In genomic region chr2:72023791-72024190, GRCm38 (mm10) we compare ENCODE assay signal across 23 mouse cellular contexts. TPM values are rescaled to one million over a fixed set of nuclear protein-coding genes. Genes with fewer than 3 reads are reported as not detected.
DNase-seq lines count a peak whose midpoint lies in the region; ATAC-seq lines count a peak whose summit lies in the region.
"Had no signal": no experiment of that assay in that cellular context is flagged by ENCODE, and none has a peak within 500 bp of the region (broad histone marks: within the 10 kb centered on the region; RNA-seq: fewer than 3 reads in every experiment).

No protein-coding gene starts in this region.

- DNase-seq in heart, adult 11 months: peak; percentile 52
- peak; percentile 8 for DNase-seq in 416B (ENCODE audit: low read depth)
- peak; percentile 16 for DNase-seq in large intestine, adult 2 months (ENCODE audit: low read depth, low spot score)
- no peak for DNase-seq in kidney, postnatal 25 days
- DNase-seq in retina, postnatal 1 day: no peak
- DNase-seq: adrenal gland, adult 8-10 months; adrenal gland, postnatal 14 days; adrenal gland, postnatal 36 days; B cell, adult 2 months; cerebellum, adult 11-12 months; cerebellum, adult 8-10 months; cerebellum, adult 9-11 months; cerebellum, postnatal 25 days had no signal

- H3K4me1 ChIP-seq in heart, embryonic 11.5 days (ENCODE audit: control insufficient read depth, insufficient read depth, low read length): no peaks in the 10 kb centered on the region
- H3K4me1 ChIP-seq: embryonic facial prominence, embryonic 10.5 days; embryonic facial prominence, embryonic 12.5 days had no signal

- no peak overlapping the region for H3K9ac ChIP-seq in heart, embryonic 11.5 days (ENCODE audit: low read depth, low read length)
- H3K9ac ChIP-seq: embryonic facial prominence, embryonic 12.5 days; forebrain, embryonic 13.5 days had no signal

- 87% methylated on average over 5 of the region's 5 CpGs for WGBS in heart, embryonic 11.5 days (ENCODE audit: insufficient replicate concordance)
- WGBS in large intestine, adult 2 months: 47% methylated on average over 5 of the region's 5 CpGs

- no peak overlapping the region for H3K27ac ChIP-seq in heart, embryonic 11.5 days (ENCODE audit: low read depth, low read length)
- H3K27ac ChIP-seq: embryonic facial prominence, embryonic 10.5 days; embryonic facial prominence, embryonic 12.5 days; forebrain, embryonic 13.5 days had no signal

- H3K27me3 ChIP-seq in heart, embryonic 11.5 days (ENCODE audit: control insufficient read depth, insufficient read depth, low read length): no peaks in the 10 kb centered on the region
- H3K27me3 ChIP-seq: CH12.LX; embryonic facial prominence, embryonic 12.5 days; forebrain, embryonic 13.5 days; Patski had no signal

- H3K4me2 ChIP-seq in heart, embryonic 11.5 days: no peak overlapping the region
- H3K4me2 ChIP-seq: embryonic facial prominence, embryonic 12.5 days; forebrain, embryonic 13.5 days had no signal

- no peaks in the 10 kb centered on the region for H3K36me3 ChIP-seq in heart, embryonic 11.5 days (ENCODE audit: control insufficient read depth, insufficient read depth, low read length)
- H3K36me3 ChIP-seq: embryonic facial prominence, embryonic 10.5 days; embryonic facial prominence, embryonic 12.5 days; G1E had no signal

- no peak for ATAC-seq in heart, embryonic 11.5 days (replicated peaks; ENCODE audit: insufficient number of reproducible peaks, low FRiP score, low TSS enrichment)
- ATAC-seq: activated CD4-positive, CD25-positive, alpha-beta regulatory T cell, adult 4 months; CD4-positive, CD25-positive, alpha-beta regulatory T cell, adult 4 months; forebrain, embryonic 13.5 days; forebrain, embryonic 16.5 days; Patski had no signal

- H3K9me3 ChIP-seq in heart, embryonic 11.5 days (replicated peaks; ENCODE audit: control insufficient read depth, low read length): no peaks in the 10 kb centered on the region
- H3K9me3 ChIP-seq: embryonic facial prominence, embryonic 10.5 days; embryonic facial prominence, embryonic 12.5 days; forebrain, embryonic 13.5 days; G1E had no signal

- H3K4me3 ChIP-seq in heart, embryonic 11.5 days (ENCODE audit: low read depth, low read length): no peak overlapping the region
- H3K4me3 ChIP-seq: embryonic facial prominence, embryonic 10.5 days; embryonic facial prominence, embryonic 12.5 days; forebrain, embryonic 13.5 days had no signal

RNA-seq across cellular contexts. Expression of gene Rapgef4, which starts 42.8 kb away (rescaled TPM):
- 2.6 and 4.0 TPM in 2 replicates for polyA plus RNA-seq in heart, embryonic 11.5 days (2014; fragmentation: Nextera tagmentation; extraction: Ambion mirVana)
- polyA plus RNA-seq in large intestine, adult 2 months (2012; rRNA removed): 1.3 and 2.5 TPM in 2 replicates
- polyA plus RNA-seq: G1E had no signal

Comparison
In these comparisons a context has a peak if more than half of its experiments do, and no peak if none do; other contexts are left out.
1. DNase-seq: peak in heart, adult 11 months (single experiment), 416B (single experiment) and large intestine, adult 2 months (single experiment); none in kidney, postnatal 25 days (0 of 2) and retina, postnatal 1 day (single experiment).